Mouse (Mus musculus) myocyte (in vitro differentiated cells): ENCODE results near the gene Klk4.

Experiments
- CEBPB ChIP-seq: IDR thresholded peaks from 2 replicates; pipeline ENCODE4 v1.6.1; 2011; ENCODE audit warnings: mild to moderate bottlenecking, moderate library complexity; ENCODE audit not compliant: poor library complexity, insufficient read depth, severe bottlenecking
- E2F4 ChIP-seq: IDR thresholded peaks from one replicate; pipeline ENCODE4 v1.6.1; 2011; ENCODE audit warnings: mild to moderate bottlenecking, control low read depth, moderate library complexity; ENCODE audit not compliant: insufficient read depth
- MAX ChIP-seq: IDR thresholded peaks from one replicate; pipeline ENCODE4 v1.6.1; 2011; ENCODE audit warnings: low read depth, mild to moderate bottlenecking, control low read depth
- MYOG ChIP-seq, 3 experiments: IDR thresholded peaks; one replicate each; pipeline ENCODE4 v1.6.1; 2011; ENCODE audit warnings: control low read depth in 2 of 3, low read depth in 2 of 3, mild to moderate bottlenecking in 2 of 3; ENCODE audit not compliant: insufficient read length in 2 of 3, control insufficient read depth in 1 of 3, insufficient read depth in 1 of 3
- POLR2A ChIP-seq: IDR thresholded peaks from one replicate; pipeline ENCODE4 v1.6.1; 2011; ENCODE audit warnings: low read depth, mild to moderate bottlenecking, control low read depth, moderate library complexity; ENCODE audit not compliant: insufficient read length
- SRF ChIP-seq: IDR thresholded peaks from one replicate; pipeline ENCODE4 v1.6.1; 2011; ENCODE audit warnings: low read depth; ENCODE audit not compliant: control insufficient read depth, insufficient read length
- TCF12 ChIP-seq: IDR thresholded peaks from one replicate; pipeline ENCODE4 v1.6.1; 2011; ENCODE audit warnings: mild to moderate bottlenecking, control low read depth; ENCODE audit not compliant: poor library complexity, insufficient read depth, severe bottlenecking
- USF1 ChIP-seq: IDR thresholded peaks from one replicate; pipeline ENCODE4 v1.6.1; 2011; ENCODE audit warnings: low read depth, mild to moderate bottlenecking, control low read depth, moderate library complexity

GRCm38 (mm10) chr7:43878281-43878680 is 2.7 kb upstream of the Klk4 start:
- no peak for TF ChIP-seq POLR2A
- TF ChIP-seq USF1, result no peak
- no peak for TF ChIP-seq CEBPB
- no peak for TF ChIP-seq MAX
- no peak for TF ChIP-seq TCF12
- no peak for TF ChIP-seq E2F4
- TF ChIP-seq MYOG (IDR thresholded peaks at IDR 0.05; ENCODE audit: control insufficient read depth in 1 of 3, insufficient read depth in 1 of 3, insufficient read length in 2 of 3, low read depth in 2 of 3), result no peak
- no peak for TF ChIP-seq SRF
